ENCODE assay signal across 10 mouse cellular contexts in the genomic region with DNA sequence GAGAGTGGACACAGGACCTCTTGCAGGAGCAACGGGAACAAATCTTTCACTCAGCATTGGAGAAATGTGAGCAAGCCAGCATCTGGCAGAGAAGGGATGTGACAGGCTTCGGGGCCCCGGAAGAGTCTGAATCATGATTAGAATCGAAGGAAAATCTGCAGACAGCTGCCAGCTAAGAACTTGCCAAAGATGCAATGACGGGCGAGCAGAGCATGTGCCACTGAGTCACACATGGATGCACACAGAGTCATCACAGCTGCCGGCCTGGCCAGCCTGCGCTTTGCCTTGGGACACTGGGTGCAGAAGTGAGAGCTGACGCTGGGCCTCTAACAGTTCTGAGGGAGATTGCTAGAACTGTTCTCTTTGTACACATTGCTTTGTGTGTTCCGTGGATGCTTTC.
DNase-seq lines count a peak whose midpoint lies in the region; ATAC-seq and TF ChIP-seq lines count a peak whose summit lies in the region.
"Had no signal": no experiment of that assay in that cellular context is flagged by ENCODE, and none has a peak within 500 bp of the region (broad histone marks: within the 10 kb centered on the region; RNA-seq: fewer than 3 reads in every experiment).

No protein-coding gene starts in this region.

- no peak for TF ChIP-seq POLR2A in kidney, adult 2 months (IDR thresholded peaks at IDR 0.05; ENCODE audit: low read depth, low read length)

- H3K9ac ChIP-seq in forebrain, embryonic 15.5 days (replicated peaks): 0 out of 2 replicates have a peak overlapping the region, but pooled peaks have one; percentile 15
- H3K9ac ChIP-seq: liver, embryonic 12.5 days had no signal

- 50% methylated on average over 10 of the region's 10 CpGs for WGBS in kidney, adult 2 months
- 43% methylated on average over 10 of the region's 10 CpGs for WGBS in forebrain, embryonic 15.5 days

- no peaks in the 10 kb centered on the region for H3K27me3 ChIP-seq in kidney, adult 2 months (replicated peaks; ENCODE audit: control insufficient read depth, insufficient read depth, low read length)
- no peaks in the 10 kb centered on the region for H3K27me3 ChIP-seq in C2C12 (ENCODE audit: control insufficient read depth, insufficient read depth, insufficient read length)
- H3K27me3 ChIP-seq in forebrain, embryonic 15.5 days: no peaks in the 10 kb centered on the region
- H3K27me3 ChIP-seq: liver, embryonic 12.5 days had no signal

- H3K4me2 ChIP-seq in forebrain, embryonic 15.5 days (replicated peaks): no peak overlapping the region
- H3K4me2 ChIP-seq: liver, embryonic 12.5 days had no signal

- no peak overlapping the region for H3K4me3 ChIP-seq in kidney, adult 2 months (ENCODE audit: insufficient read depth, low read depth, low read length)
- no peak overlapping the region for H3K4me3 ChIP-seq in C2C12 (ENCODE audit: insufficient read depth, poor library complexity, severe bottlenecking)
- no peak overlapping the region for H3K4me3 ChIP-seq in forebrain, embryonic 15.5 days
- H3K4me3 ChIP-seq: erythroblast, embryonic 14.5 days; liver, embryonic 12.5 days had no signal

- no peak for TF ChIP-seq CTCF in kidney, adult 2 months (conservative IDR thresholded peaks at IDR 0.05; ENCODE audit: insufficient read depth, insufficient read length, low read depth, low read length)
- TF ChIP-seq CTCF in C2C12 (IDR thresholded peaks at IDR 0.05; ENCODE audit: control insufficient read depth, insufficient read depth, insufficient read length): no peak

- no peak overlapping the region for H3K27ac ChIP-seq in kidney, adult 2 months (ENCODE audit: insufficient read depth, low read depth, low read length)
- peak overlapping the region; percentile 59 for H3K27ac ChIP-seq in forebrain, embryonic 15.5 days (replicated peaks)
- H3K27ac ChIP-seq: liver, embryonic 12.5 days had no signal

- H3ac ChIP-seq in C2C12 (ENCODE audit: control insufficient read depth, insufficient read length, low read depth): no peak overlapping the region

- ATAC-seq in forebrain, embryonic 15.5 days (replicated peaks): peak; percentile 39
- no peak for ATAC-seq in monocyte, adult 5-6 weeks (replicated peaks; ENCODE audit: insufficient number of reproducible peaks, low FRiP score, low TSS enrichment, poor library complexity, severe bottlenecking)
- no peak for ATAC-seq in CD4-positive, CD25-positive, alpha-beta regulatory T cell, adult 4 months
- ATAC-seq: liver, embryonic 12.5 days had no signal

- DNase-seq in kidney, adult 2 months: peak; percentile 1
- DNase-seq in kidney, postnatal 25 days: no peak
- peak; percentile 41 to 57 for DNase-seq in layer of hippocampus, postnatal 36 days
- DNase-seq in cerebellum, adult 18-20 months: no peak

- H3K9me3 ChIP-seq in forebrain, embryonic 15.5 days: no peaks in the 10 kb centered on the region
- H3K9me3 ChIP-seq: liver, embryonic 12.5 days had no signal

- no peaks in the 10 kb centered on the region for H3K79me2 ChIP-seq in C2C12 (ENCODE audit: control insufficient read depth, insufficient read depth)

- no peaks in the 10 kb centered on the region for H3K36me3 ChIP-seq in kidney, adult 2 months (ENCODE audit: control insufficient read depth, insufficient read depth, low read length)
- H3K36me3 ChIP-seq in C2C12 (ENCODE audit: control insufficient read depth, insufficient read depth): no peaks in the 10 kb centered on the region
- H3K36me3 ChIP-seq in forebrain, embryonic 15.5 days: no peaks in the 10 kb centered on the region
- H3K36me3 ChIP-seq: liver, embryonic 12.5 days had no signal

- no peaks in the 10 kb centered on the region for H3K79me3 ChIP-seq in C2C12 (ENCODE audit: low read depth)

- no peaks in the 10 kb centered on the region for H3K4me1 ChIP-seq in kidney, adult 2 months (ENCODE audit: control insufficient read depth, insufficient read depth, low read length)
- peaks cover 14% of the 10 kb centered on the region for H3K4me1 ChIP-seq in forebrain, embryonic 15.5 days
- H3K4me1 ChIP-seq: liver, embryonic 12.5 days had no signal

TF ChIP-seq in C2C12, 6 proteins besides CTCF, POLR2A, EP300 and RAD21:
- TF ChIP-seq MYOD1 (IDR thresholded peaks at IDR 0.05; ENCODE audit: control insufficient read depth, insufficient read length, low read depth) (peak; percentile 92), CEBPB (IDR thresholded peaks at IDR 0.05; ENCODE audit: low read depth) (no peak), MAX (IDR thresholded peaks at IDR 0.05) (peak; percentile 79), USF1 (IDR thresholded peaks at IDR 0.05; ENCODE audit: low read depth) (no peak), MYOG (IDR thresholded peaks at IDR 0.05; ENCODE audit: control insufficient read depth, extremely low read depth, insufficient read length) (no peak), FOSL1 (IDR thresholded peaks at IDR 0.05; ENCODE audit: insufficient read depth, low read length, poor library complexity, severe bottlenecking) (peak; percentile 61)

Comparison
In these comparisons a context has a peak if more than half of its experiments do, and no peak if none do; other contexts are left out.
1. DNase-seq: peak in kidney, adult 2 months (single experiment) and layer of hippocampus, postnatal 36 days (2 of 2); none in kidney, postnatal 25 days (0 of 2) and cerebellum, adult 18-20 months (0 of 2).